Mouse (Mus musculus) c-Kit-positive CD71-negative TER-119-negative erythroid progenitor cells, embryonic 14.5 days (primary cell): ENCODE measurements around the gene Svs6.
"Not testable (repeated sequence)": the region's sequence is repeated elsewhere in the genome, so short reads cannot be mapped to it uniquely, and the experiment has no call there.

Experiments used
- DNase-seq: peaks from one replicate; pipeline ENCODE4 v3.0.0-alpha.2; 2013; ENCODE audit warnings: low read depth

Gene Svs6

GRCm38 (mm10) chr2:164316451-164316850 lies at the start of gene Svs6:
Svs6 (plus strand) TSS chr2:164316751.
- DNase-seq: not testable (repeated sequence)

GRCm38 (mm10) chr2:164278359-164278758 lies 38.2 kb upstream of the Svs6 start, which contains the start of gene Svs4:
Svs4 (minus strand) TSS chr2:164278459.
- DNase-seq: no peak

- not testable (repeated sequence) for DNase-seq
Observed at GRCm38 (mm10) chr2:164288968-164289367, 27.6 kb upstream of the Svs6 start, which contains the start of gene Svs3a. Svs3a (plus strand) TSS chr2:164289268.

GRCm38 (mm10) chr2:164312599-164312998 lies 4.0 kb upstream of the Svs6 start:
- no peak for DNase-seq

- not testable (repeated sequence) for DNase-seq
Observed at GRCm38 (mm10) chr2:164315460-164315859, 1.1 kb upstream of the Svs6 start.

GRCm38 (mm10) chr2:164320983-164321382 lies 4.4 kb downstream of the Svs6 start:
- DNase-seq: no peak

GRCm38 (mm10) chr2:164332440-164332839 lies 15.9 kb downstream of the Svs6 start, which contains the start of gene Svs5:
Svs5 (plus strand) TSS chr2:164332740.
- DNase-seq: not testable (repeated sequence)

GRCm38 (mm10) chr2:164343732-164344131 lies 27.2 kb downstream of the Svs6 start:
- DNase-seq: not testable (repeated sequence)

GRCm38 (mm10) chr2:164347697-164348096 lies 31.1 kb downstream of the Svs6 start:
- DNase-seq: not testable (repeated sequence)

- DNase-seq: peak; percentile 33
Observed at GRCm38 (mm10) chr2:164348980-164349379, 32.4 kb downstream of the Svs6 start.

- no peak for DNase-seq
Observed at GRCm38 (mm10) chr2:164352697-164353096, 36.1 kb downstream of the Svs6 start.

- DNase-seq: no peak
Observed at GRCm38 (mm10) chr2:164353356-164353755, 36.8 kb downstream of the Svs6 start.

- no peak for DNase-seq
Observed at GRCm38 (mm10) chr2:164356177-164356967, 39.8 kb downstream of the Svs6 start.

GRCm38 (mm10) chr2:164358373-164358772 lies 41.8 kb downstream of the Svs6 start:
- DNase-seq: no peak

- no peak for DNase-seq
Observed at GRCm38 (mm10) chr2:164359031-164359430, 42.5 kb downstream of the Svs6 start.

GRCm38 (mm10) chr2:164359668-164360067 lies 43.1 kb downstream of the Svs6 start:
- DNase-seq: no peak

- DNase-seq: no peak
Observed at GRCm38 (mm10) chr2:164360974-164361657, 44.6 kb downstream of the Svs6 start.

GRCm38 (mm10) chr2:164366947-164367346 lies 50.4 kb downstream of the Svs6 start:
- no peak for DNase-seq
